Mouse (Mus musculus) adrenal gland, adult 2 months (tissue): Measurements from ENCODE around the gene Zfp972. TPM values are rescaled to one million over a fixed set of nuclear protein-coding genes. Genes with fewer than 3 reads are reported as not detected.
"Not testable (repeated sequence)": the region's sequence is repeated elsewhere in the genome, so short reads cannot be mapped to it uniquely, and the experiment has no call there.

Source experiments
- DNase-seq: peaks from one replicate; pipeline ENCODE4 v3.0.0; 2021
- long read RNA-seq: library from polyadenylated mRNA; stranded (forward); transcript quantifications from one replicate; pipeline ENCODE4 v2.0.0, GENCODE M21; 2021
- polyA plus RNA-seq: library from polyadenylated mRNA; depleted of rRNA; stranded (reverse); fragments of >200 nt; gene quantifications from 2 replicates; pipeline ENCODE4 v1.2.3, GENCODE M21; 2012; rRNA removed
- total RNA-seq, 2 experiments: library from RNA; stranded (reverse); gene quantifications; 2 replicates each; pipeline ENCODE4 v1.2.3; 2021

Zfp972 gene
- total RNA-seq (1 to 10 TPM; 2.5 to 2.9 TPM), polyA plus RNA-seq (not detected in 2 replicates)
- long read RNA-seq: 0 reads

DNA sequence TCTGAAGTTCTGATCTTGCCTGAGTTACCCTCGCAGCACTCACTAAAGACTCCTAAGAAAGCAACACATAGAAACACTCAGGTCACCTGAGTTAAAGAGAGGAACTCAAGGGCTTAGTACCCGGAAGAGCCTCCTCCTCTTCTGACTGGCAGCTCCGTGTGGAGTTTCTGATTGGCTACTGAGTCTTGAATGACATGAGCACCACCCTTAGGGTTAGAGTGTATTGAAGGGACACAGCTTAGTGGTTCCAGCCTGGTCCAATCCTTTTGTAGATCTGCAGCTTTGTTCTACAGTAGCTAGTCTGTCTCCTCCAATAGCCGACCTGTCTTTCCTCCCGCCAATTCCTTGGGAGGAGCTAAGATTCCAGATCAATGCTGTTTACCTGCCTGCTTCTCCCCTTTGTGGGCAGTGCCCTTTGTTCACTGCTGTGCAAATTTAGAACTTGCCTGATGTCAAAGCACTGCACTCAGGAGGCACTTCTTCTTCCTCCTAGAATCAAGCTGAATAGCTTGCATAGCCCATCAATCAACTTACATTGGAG is at the start of gene Zfp972:
TSS of gene Zfp972 (minus strand) at position 51 of the 541 bp plus-strand sequence.
- DNase-seq: not testable (repeated sequence)

DNA sequence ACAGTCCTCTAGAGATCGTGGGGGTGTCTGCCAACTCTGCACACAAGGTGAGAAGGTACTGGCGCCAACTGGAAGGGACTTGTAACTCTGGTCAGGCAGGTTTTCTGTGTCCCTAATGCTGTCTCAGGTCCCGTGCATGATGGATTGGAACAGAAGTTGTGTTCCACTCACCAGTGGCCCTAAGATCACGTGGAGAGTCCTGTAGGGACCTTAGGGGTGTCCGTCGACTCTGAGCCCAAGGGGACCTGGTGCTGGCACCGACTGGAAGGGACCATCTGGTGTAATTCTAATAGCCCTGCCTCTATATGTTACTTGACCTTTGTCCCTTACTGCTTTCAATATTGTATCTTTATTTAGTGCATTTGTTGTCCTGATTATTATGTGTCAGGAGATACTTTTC is 49.4 kb upstream of the Zfp972 start:
- not testable (repeated sequence) for DNase-seq

DNA sequence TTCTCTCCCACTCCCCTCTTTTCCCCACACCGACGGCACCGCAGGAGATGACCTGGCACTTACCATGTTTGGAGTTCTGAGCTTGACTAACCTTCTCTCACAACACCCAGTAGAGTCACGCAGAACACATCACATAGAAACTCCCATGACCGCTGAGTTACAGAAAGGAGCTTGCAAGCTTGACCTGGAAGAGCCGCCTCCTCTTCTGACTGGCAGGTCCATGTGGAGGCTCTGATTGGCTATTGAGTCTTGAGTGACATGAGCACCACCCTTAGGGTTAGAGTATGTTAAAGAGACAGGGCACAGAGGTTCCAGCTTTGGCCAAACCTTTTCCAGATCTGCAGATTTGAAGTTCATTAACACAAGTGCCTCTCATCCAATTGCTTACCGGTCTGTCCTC is 31.7 kb upstream of the Zfp972 start, which contains the start of gene Gm14326:
TSS of gene Gm14326 (minus strand) at position 153 of the 400 bp plus-strand sequence.
- DNase-seq: peak; percentile 93

DNA sequence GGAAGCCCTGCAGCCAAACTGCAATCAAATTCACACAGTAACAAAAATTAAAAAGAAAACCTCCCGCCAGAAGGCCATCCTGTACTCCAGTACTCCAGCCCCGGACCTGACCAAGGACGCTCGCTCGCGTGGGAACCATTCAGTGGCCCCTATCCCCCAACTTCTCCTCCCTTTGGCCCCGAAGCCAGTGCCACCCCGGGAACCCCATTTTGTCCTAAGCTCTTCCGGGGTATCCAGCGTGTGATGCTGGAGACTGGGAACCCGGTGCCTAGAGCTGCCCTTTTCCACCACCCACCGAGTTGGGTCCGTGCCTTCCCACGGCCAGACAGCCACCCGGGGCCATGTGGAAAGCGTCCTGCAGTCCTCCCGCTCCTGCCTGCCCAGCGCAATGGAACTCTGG is 31.3 kb upstream of the Zfp972 start:
- DNase-seq: peak; percentile 58

DNA sequence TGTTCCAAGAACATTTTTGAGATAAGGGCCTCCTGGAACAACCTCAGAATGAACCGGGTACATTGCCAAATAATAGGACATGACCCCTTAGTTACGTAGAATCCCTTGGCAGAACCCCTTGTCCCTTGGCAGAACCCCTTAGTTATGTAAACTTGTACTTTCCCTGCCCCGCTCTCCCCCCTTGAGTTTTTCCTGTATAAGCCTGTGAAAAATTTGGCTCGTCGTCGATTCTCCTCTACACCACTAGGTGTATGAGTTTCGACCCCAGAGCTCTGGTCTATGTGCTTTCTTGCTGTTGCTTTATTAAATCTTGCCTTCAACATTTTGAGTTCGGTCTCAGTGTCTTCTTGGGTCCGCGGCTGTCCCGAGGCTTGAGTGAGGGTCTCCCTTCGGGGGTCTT is 22.1 kb downstream of the Zfp972 start:
- DNase-seq: not testable (repeated sequence)

DNA sequence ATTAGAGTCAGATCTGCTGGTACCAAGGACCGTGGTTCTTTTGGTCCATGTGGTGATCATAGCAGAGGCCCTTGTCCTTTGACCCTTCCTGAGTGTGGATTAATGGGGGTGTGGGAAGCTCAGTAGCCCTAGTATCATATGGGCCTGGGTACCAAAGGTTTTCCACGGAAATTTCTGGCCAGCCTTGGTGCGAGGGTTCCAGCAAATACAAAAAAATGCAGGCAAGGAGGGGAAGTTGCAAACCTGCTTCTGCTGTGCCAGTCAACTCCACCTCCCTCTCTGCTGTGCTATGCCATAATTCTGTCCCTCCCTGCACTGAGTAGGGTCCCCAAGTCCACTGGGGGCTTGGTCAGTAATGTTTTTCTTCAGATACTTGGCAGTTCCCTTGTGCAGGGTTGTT is 27.2 kb downstream of the Zfp972 start:
- peak; percentile 5 for DNase-seq

DNA sequence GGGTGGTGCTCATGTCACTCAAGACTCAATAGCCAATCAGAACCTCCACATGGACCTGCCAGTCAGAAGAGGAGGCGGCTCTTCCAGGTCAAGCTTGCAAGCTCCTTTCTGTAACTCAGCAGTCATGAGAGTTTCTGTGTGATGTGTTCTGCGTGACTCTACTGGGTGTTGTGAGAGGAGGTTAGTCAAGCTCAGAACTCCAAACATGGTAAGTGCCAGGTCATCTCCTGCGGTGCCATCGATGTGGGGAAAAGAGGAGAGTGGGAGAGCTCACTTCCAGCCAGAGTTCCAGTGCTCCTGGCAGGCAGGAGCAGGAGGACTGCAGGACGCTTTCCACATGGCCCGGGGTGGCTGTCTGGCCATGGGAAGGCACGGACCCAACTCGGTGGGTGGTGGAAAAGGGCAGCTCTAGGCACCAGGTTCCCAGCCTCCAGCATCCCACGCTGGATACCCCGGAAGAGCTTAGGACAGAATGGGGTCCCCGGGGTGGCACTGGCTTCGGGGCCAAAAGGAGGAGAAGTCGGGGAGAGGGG is 28.3 kb downstream of the Zfp972 start, which contains the start of gene Gm14327:
TSS of gene Gm14327 (plus strand) at position 51 of the 533 bp plus-strand sequence.
- DNase-seq: peak; percentile 20

DNA sequence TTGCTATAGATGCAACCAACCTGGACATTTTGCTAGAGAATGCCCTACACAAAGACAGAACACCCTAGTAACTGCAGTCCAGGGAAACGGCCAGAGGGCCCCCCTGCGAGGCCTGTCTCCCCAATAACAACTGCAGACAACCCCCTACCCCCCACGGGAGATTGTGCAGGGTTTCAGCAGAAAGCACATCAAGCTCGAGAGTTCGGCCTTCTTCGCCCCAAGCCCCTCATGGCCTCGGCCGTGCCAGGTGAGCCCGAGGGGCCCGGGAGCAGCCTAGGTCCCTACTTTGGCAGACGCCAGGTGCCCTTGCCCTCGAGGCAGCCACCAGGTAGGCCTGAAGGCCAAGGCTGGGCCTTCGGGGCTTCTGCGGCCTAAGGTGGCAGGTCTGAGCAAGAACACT is 37.7 kb downstream of the Zfp972 start:
- DNase-seq: not testable (repeated sequence)

DNA sequence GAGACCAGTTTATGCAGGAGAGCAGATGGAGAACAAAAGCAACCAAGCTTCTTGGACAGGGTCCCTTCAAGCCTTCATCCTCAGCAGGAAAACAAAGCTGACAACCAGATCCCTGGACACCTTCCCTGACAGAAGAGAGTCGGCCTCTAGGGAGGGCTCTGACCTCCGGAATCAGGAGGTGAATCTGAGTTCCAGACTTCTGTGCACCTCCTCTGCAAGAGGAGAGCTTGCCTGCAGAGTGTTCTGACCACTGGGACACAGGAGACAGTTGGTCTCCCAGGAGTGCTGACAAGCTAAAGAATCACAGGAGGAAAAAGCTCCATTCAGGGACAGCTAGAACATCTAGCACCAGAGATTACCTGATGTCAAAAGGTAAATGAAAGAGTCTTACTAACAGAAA is 63.2 kb downstream of the Zfp972 start:
- DNase-seq: not testable (repeated sequence)

Other genes with a start within 250 kb of the Zfp972 start
- 10 to 100 TPM; 31.9 to 46.2 TPM for gene Gm14322, start 166.3 kb downstream of the Zfp972 start, total RNA-seq
- gene Gm14322, start 166.3 kb downstream of the Zfp972 start, polyA plus RNA-seq: 0.16 and 0.30 TPM in 2 replicates
- 100 to 1,000 TPM; 143 to 149 TPM for gene Gm14325, start 85.3 kb downstream of the Zfp972 start, total RNA-seq
- gene Gm14325, start 85.3 kb downstream of the Zfp972 start, polyA plus RNA-seq: 0.54 and 1.5 TPM in 2 replicates
- 1 to 10 TPM; 3.0 to 6.6 TPM for gene Gm14327, start 28.5 kb downstream of the Zfp972 start, total RNA-seq
- gene Gm14327, start 28.5 kb downstream of the Zfp972 start, polyA plus RNA-seq: 0.11 and 0.16 TPM in 2 replicates
- gene Gm14326, start 31.7 kb upstream of the Zfp972 start, total RNA-seq: 10 to 100 TPM; 29.6 to 31.1 TPM
- gene Gm14326, start 31.7 kb upstream of the Zfp972 start, polyA plus RNA-seq: 0.46 and 0.89 TPM in 2 replicates
- 10 to 100 TPM; 27.7 to 33.0 TPM for gene Zfp971, start 97.7 kb upstream of the Zfp972 start, total RNA-seq
- 0.16 TPM in 1 of 2 replicates, not detected in the other for gene Zfp971, start 97.7 kb upstream of the Zfp972 start, polyA plus RNA-seq
- 10 to 100 TPM; 31.3 to 37.6 TPM for gene Zfp931, start 152.9 kb upstream of the Zfp972 start, total RNA-seq
- 0.15 and 0.29 TPM in 2 replicates for gene Zfp931, start 152.9 kb upstream of the Zfp972 start, polyA plus RNA-seq
- 1 to 10 TPM in 1 of 2 experiments, under 1 TPM in 1; 0.98 to 1.3 TPM for gene Phactr3, start 193.4 kb upstream of the Zfp972 start, total RNA-seq
- 0.59 and 0.67 TPM in 2 replicates for gene Phactr3, start 193.4 kb upstream of the Zfp972 start, polyA plus RNA-seq